Mouse (Mus musculus) intestine, embryonic 15.5 days (tissue): ENCODE results near the gene Tmem183a. TPM values are rescaled to one million over a fixed set of nuclear protein-coding genes. Genes with fewer than 3 reads are reported as not detected.

Experiments used
- ATAC-seq: fragments of 200-750 bp; cut with Nextera tagmentation; 2 replicates; pipeline ENCODE4 v1.8.0; 2017; ENCODE audit warnings: moderate TSS enrichment, moderate library complexity
- H3K27ac ChIP-seq: fragments of 300-500 bp; sonication (generic); 2 replicates; pipeline ENCODE4 v1.5.1; 2015; ENCODE audit warnings: mild to moderate bottlenecking, inconsistent platforms
- H3K27me3 ChIP-seq: fragments of 300-500 bp; sonication (generic); replicated peaks from 2 replicates; pipeline ENCODE4 v1.6.1; 2015; ENCODE audit warnings: inconsistent platforms
- H3K36me3 ChIP-seq: fragments of 300-500 bp; sonication (generic); 2 replicates; pipeline ENCODE4 v1.6.1; 2015; ENCODE audit warnings: inconsistent platforms
- H3K4me1 ChIP-seq: fragments of 300-500 bp; sonication (generic); replicated peaks from 2 replicates; pipeline ENCODE4 v1.6.1; 2015; ENCODE audit warnings: inconsistent platforms
- H3K4me2 ChIP-seq: fragments of 300-500 bp; sonication (generic); replicated peaks from 2 replicates; pipeline ENCODE4 v1.6.1; 2015; ENCODE audit warnings: mild to moderate bottlenecking, inconsistent platforms
- H3K4me3 ChIP-seq: fragments of 300-500 bp; sonication (generic); replicated peaks from 2 replicates; pipeline ENCODE4 v1.5.1; 2015; ENCODE audit warnings: inconsistent platforms
- H3K9ac ChIP-seq: fragments of 300-500 bp; sonication (generic); 2 replicates; pipeline ENCODE4 v1.6.1; 2015; ENCODE audit warnings: inconsistent platforms
- H3K9me3 ChIP-seq: fragments of 300-500 bp; sonication (generic); 2 replicates; pipeline ENCODE4 v1.6.1; 2016; ENCODE audit warnings: inconsistent platforms
- WGBS: fragments of 180-500 bp; shearing (Covaris S2); methylation state at CpG from one replicate; pipeline ENCODE4 v1.1.7; 2015; 5-methylcytosine and 5-hydroxymethylcytosine counted together
- polyA plus RNA-seq: library from polyadenylated mRNA; unstranded; fragments of >200 nt; fragmentation: Nextera tagmentation; extraction: Ambion mirVana; gene quantifications from 2 replicates; pipeline ENCODE4 v1.2.1, GENCODE M21; 2015

Tmem183a gene
- polyA plus RNA-seq, 1 experiment from 2014 or later = 87.1 TPM

DNA sequence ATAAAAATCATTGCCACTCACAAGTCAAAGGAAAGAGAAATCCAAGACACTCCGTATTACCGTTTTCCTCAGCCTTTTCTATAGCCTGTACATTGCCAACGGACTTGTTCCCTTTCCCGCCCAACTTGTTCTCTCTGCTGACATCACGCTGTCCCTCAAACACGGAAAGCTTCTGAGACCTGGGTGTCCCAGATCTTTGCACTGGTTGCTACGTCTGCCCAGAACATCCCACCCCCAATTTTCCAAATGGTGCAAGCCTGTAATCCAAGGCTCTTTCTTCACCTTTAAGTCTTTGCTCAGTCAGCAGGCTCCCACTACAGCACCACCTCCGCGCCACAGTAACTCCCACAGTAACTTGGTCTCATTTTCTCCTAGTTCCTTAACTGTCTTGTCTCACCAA is 56.8 kb downstream of the Tmem183a start:
- Histone ChIP-seq H3K27me3 (peaks cover 3% of the 10 kb centered on the region; the same call in 1 of the 2 replicates), H3K4me1 (peaks cover 9% of the 10 kb centered on the region), H3K4me2 (no peak overlapping the region), H3K9ac (no peak overlapping the region), H3K4me3 (no peak overlapping the region), H3K36me3 (no peaks in the 10 kb centered on the region), H3K9me3 (no peaks in the 10 kb centered on the region), H3K27ac (no peak overlapping the region)
- WGBS = 91% methylated on average over 9 of the region's 9 CpGs
- no peak for ATAC-seq

DNA sequence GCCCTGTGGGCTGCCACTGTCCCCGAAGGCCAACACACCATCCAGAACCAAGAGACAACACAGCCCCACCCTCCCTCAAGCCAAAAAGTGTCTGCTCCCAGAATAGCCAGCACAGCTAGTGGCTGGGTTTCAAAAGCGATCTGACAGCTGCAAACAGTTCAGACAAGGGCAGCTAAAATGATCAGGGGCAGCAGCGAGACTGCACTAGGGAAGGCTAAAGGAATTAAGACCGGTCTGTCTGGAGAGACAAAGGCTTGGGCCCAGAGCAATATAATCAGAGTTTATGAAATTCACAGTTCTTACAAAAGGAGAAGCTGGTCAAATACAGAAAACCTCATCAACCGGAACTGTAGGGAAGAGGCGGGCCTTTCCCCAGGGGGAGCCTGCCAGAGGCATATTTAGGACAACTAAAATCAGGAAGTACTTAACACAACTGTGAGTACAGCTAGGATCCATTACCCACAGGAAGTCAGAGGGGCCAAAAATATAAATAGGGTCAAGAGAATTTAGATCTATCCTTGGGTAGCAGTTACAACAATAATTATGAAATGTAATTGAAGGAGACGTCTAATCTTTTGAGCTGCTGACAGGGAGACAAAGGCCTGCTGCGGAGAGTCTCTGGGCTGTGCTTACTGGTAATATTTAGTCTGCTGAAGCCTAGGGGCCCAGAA is 59.1 kb downstream of the Tmem183a start:
- Histone ChIP-seq H3K36me3 (no peaks in the 10 kb centered on the region), H3K27ac (peak overlapping the region; percentile 70), H3K4me3 (no peak overlapping the region), H3K9ac (no peak overlapping the region), H3K4me1 (peaks cover 15% of the 10 kb centered on the region), H3K27me3 (peaks cover 14% of the 10 kb centered on the region; the same call in 1 of the 2 replicates), H3K9me3 (no peaks in the 10 kb centered on the region), H3K4me2 (no peak overlapping the region; the same call in 1 of the 2 replicates)
- 45% methylated on average over 8 of the region's 8 CpGs for WGBS
- ATAC-seq = no peak

DNA sequence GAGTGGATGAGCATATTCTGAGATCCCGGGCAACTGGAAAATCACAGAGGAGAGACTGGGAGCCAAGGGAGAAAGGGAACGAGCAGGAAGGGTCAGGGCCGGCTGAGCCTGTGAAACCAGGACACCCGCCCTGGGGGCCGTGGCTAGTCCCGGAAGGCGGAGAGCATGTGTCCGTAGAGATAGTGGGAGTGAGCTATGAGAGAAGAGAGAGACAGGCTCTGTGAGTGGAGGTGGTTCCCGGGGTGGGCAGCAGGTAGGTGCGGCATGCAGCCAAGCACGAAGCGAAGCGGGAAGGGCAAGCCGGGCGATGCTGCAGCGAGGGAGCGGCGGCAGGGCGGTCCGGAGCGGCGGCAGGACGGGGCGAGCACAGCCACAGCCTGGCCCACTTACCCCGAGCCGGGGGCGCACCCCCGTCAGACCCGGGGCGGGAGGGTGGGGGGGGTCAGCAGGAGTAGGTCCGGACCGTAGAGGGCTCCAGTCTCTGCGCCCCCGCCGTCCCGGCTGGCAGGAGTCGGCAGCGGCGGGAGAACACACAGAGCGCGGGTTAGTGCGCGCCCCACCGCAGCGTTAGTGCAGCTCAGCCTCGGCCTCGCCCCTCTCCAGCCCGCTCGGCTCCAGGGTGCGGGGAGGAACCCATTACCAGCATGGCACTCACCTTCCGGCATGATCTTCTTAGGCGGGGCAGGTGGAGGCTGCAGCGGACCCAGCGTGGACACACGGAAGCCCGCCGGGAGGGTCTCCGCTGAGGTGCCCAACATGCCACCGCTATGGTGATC is 63.0 kb downstream of the Tmem183a start:
- Histone ChIP-seq H3K27ac (no peak overlapping the region), H3K4me1 (peaks cover 13% of the 10 kb centered on the region), H3K9ac (peak overlapping the region; percentile 38), H3K27me3 (peaks cover 14% of the 10 kb centered on the region; the same call in 1 of the 2 replicates), H3K4me2 (peak overlapping the region; percentile 86), H3K36me3 (no peaks in the 10 kb centered on the region), H3K4me3 (peak overlapping the region; percentile 49), H3K9me3 (no peaks in the 10 kb centered on the region)
- peak; percentile 58 for ATAC-seq
- WGBS = 8% methylated on average over 56 of the region's 59 CpGs

DNA sequence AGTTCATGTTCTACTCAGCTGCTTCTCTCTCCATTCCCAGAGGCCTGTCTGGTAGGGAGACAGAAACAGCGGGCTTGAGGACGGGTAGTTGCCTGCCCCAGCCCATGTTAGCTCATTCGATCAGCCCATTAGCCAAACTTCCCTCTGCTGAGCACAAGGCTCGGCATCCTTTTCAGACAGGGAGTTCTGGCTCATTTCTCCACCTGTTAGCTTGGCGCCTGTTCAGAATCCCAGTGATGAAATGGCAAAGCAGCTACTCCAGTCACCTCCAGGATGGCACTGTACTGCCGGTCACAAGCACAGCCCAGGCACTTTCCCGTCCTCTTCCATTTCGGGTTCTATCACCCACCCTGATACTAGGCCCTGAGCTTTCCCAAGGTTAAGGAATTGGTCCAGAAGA is 64.5 kb downstream of the Tmem183a start:
- H3K4me1 ChIP-seq = peaks cover 9% of the 10 kb centered on the region
- no peak overlapping the region for H3K27ac ChIP-seq
- no peak for ATAC-seq
- H3K36me3 ChIP-seq = no peaks in the 10 kb centered on the region
- H3K27me3 ChIP-seq = peaks cover 14% of the 10 kb centered on the region; the same call in 1 of the 2 replicates
- H3K9ac ChIP-seq = no peak overlapping the region
- no peaks in the 10 kb centered on the region for H3K9me3 ChIP-seq
- no peak overlapping the region for H3K4me2 ChIP-seq
- no peak overlapping the region for H3K4me3 ChIP-seq
- WGBS = 91% methylated on average over 8 of the region's 8 CpGs

Other genes starting within 250 kb of the Tmem183a start
- 0.44 and 0.58 TPM in 2 replicates for gene Chil1, start 179.8 kb downstream of the Tmem183a start, polyA plus RNA-seq
- gene Mybph, start 168.5 kb downstream of the Tmem183a start, polyA plus RNA-seq = 0.15 and 0.52 TPM in 2 replicates
- 4.0 and 8.3 TPM in 2 replicates for gene Adora1, start 126.5 kb downstream of the Tmem183a start, polyA plus RNA-seq
- gene Myog, start 72.0 kb downstream of the Tmem183a start, polyA plus RNA-seq = 0.54 and 1.1 TPM in 2 replicates
- gene Ppfia4, start 29.1 kb downstream of the Tmem183a start, polyA plus RNA-seq = 3.9 and 4.4 TPM in 2 replicates
- not detected in 2 replicates for gene 4933406M09Rik, start 24.0 kb upstream of the Tmem183a start, polyA plus RNA-seq
- 35.8 and 37.9 TPM in 2 replicates for gene Cyb5r1, start 43.6 kb upstream of the Tmem183a start, polyA plus RNA-seq
- gene Adipor1, start 53.4 kb upstream of the Tmem183a start, polyA plus RNA-seq = 77.8 and 80.5 TPM in 2 replicates
- gene Klhl12, start 93.6 kb upstream of the Tmem183a start, polyA plus RNA-seq = 21.7 and 22.2 TPM in 2 replicates
- gene Rabif, start 132.7 kb upstream of the Tmem183a start, polyA plus RNA-seq = 37.3 and 38.7 TPM in 2 replicates
- not detected in 2 replicates for gene Mgat4e, start 187.7 kb upstream of the Tmem183a start, polyA plus RNA-seq
- gene Kdm5b, start 198.2 kb upstream of the Tmem183a start, polyA plus RNA-seq = 35.0 and 38.7 TPM in 2 replicates